Mouse (Mus musculus): ENCODE data around the gene Aox3. TPM values are rescaled to one million over a fixed set of nuclear protein-coding genes. Genes with fewer than 3 reads are reported as not detected.

Gene Aox3
- polyA plus RNA-seq, 2 experiments = 0.12 to 0.53 TPM

GRCm38 (mm10) chr1:58152247-58152646, 39.3 kb downstream of the Aox3 start:
- ATAC-seq (ENCODE audit: low FRiP score, low read depth) (no peak), DNase-seq (ENCODE audit: low spot score) (no peak)
- no peaks in the 10 kb centered on the region for H3K4me1 ChIP-seq (ENCODE audit: control insufficient read depth, insufficient read depth, low read length)
- no peak overlapping the region for H3K9ac ChIP-seq (ENCODE audit: low read depth, low read length, severe bottlenecking)
- H3K9me3 ChIP-seq (ENCODE audit: control insufficient read depth, low read length) = no peaks in the 10 kb centered on the region
- no peak overlapping the region for H3K4me3 ChIP-seq (replicated peaks; ENCODE audit: low read length)
- H3K4me2 ChIP-seq (replicated peaks; ENCODE audit: low read depth, low read length, severe bottlenecking) = no peak overlapping the region
- no peak for TF ChIP-seq POLR2A (IDR thresholded peaks at IDR 0.05; ENCODE audit: borderline replicate concordance, extremely low read depth, insufficient read depth, insufficient read length)
- no peak overlapping the region for H3K27ac ChIP-seq (replicated peaks; ENCODE audit: low read depth, low read length)
- no peaks in the 10 kb centered on the region for H3K27me3 ChIP-seq (ENCODE audit: control insufficient read depth, insufficient read depth, low read length)
- 82% methylated on average over 8 of the region's 8 CpGs for WGBS
- H3K36me3 ChIP-seq (ENCODE audit: control insufficient read depth, insufficient read depth, low read length) = no peaks in the 10 kb centered on the region

DNA sequence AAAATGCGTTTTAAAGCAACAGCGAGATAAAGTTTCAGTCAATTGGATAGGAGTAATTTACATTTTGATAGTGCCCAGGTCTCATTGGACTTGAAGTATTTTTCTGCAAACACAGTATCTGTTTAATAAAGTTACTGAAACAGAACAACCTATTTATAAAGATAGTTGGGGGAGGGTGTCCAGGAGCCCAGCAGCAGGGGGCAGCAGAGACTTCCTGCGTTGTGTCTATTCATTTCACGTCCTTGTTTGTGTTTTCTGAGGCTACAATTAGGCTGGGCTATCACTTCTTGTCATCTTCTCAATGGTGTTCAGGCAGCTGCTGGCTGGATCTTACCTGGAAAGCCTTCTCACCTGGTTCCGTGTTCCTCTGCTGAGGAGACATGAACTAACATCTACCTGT, 43.8 kb downstream of the Aox3 start:
- ATAC-seq (ENCODE audit: low FRiP score, low read depth) (no peak), DNase-seq (ENCODE audit: low spot score) (peak; percentile 69)
- H3K4me2 ChIP-seq (replicated peaks; ENCODE audit: low read depth, low read length, severe bottlenecking) = no peak overlapping the region
- no peak overlapping the region for H3K4me3 ChIP-seq (replicated peaks; ENCODE audit: low read length)
- H3K27me3 ChIP-seq (ENCODE audit: control insufficient read depth, insufficient read depth, low read length) = no peaks in the 10 kb centered on the region
- no peak for TF ChIP-seq POLR2A (IDR thresholded peaks at IDR 0.05; ENCODE audit: borderline replicate concordance, extremely low read depth, insufficient read depth, insufficient read length)
- no peaks in the 10 kb centered on the region for H3K4me1 ChIP-seq (ENCODE audit: control insufficient read depth, insufficient read depth, low read length)
- H3K9me3 ChIP-seq (ENCODE audit: control insufficient read depth, low read length) = no peaks in the 10 kb centered on the region
- H3K36me3 ChIP-seq (ENCODE audit: control insufficient read depth, insufficient read depth, low read length) = no peaks in the 10 kb centered on the region
- H3K9ac ChIP-seq (ENCODE audit: low read depth, low read length, severe bottlenecking) = no peak overlapping the region
- WGBS = 51% methylated on average over 5 of the region's 5 CpGs
- H3K27ac ChIP-seq (replicated peaks; ENCODE audit: low read depth, low read length) = no peak overlapping the region

DNA sequence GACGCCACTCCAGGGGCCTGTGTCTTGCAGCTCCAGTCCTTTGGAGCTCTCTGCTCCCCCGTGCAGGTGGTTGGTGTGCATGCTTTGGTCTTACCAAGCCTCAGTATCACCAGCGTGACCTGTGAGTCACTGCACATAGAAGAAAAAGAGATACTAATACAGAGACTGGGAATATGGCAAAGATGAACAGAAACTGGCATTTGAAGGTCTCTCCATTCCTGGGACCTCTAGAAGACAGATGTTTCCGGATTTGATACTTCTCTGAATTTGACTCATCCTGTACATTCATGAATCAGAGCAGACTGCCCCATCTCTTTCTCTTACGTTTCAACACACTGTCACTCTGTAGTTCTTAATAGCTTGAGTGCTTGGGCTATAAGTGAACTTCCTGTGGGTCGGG, 57.0 kb downstream of the Aox3 start:
- H3K9ac ChIP-seq (ENCODE audit: low read depth, low read length, severe bottlenecking) = no peak overlapping the region
- 71% methylated on average over 6 of the region's 6 CpGs for WGBS
- no peak overlapping the region for H3K4me2 ChIP-seq (replicated peaks; ENCODE audit: low read depth, low read length, severe bottlenecking)
- H3K36me3 ChIP-seq (ENCODE audit: control insufficient read depth, insufficient read depth, low read length) = no peaks in the 10 kb centered on the region
- TF ChIP-seq POLR2A (IDR thresholded peaks at IDR 0.05; ENCODE audit: borderline replicate concordance, extremely low read depth, insufficient read depth, insufficient read length) = no peak
- no peaks in the 10 kb centered on the region for H3K4me1 ChIP-seq (ENCODE audit: control insufficient read depth, insufficient read depth, low read length)
- H3K27me3 ChIP-seq (ENCODE audit: control insufficient read depth, insufficient read depth, low read length) = no peaks in the 10 kb centered on the region
- ATAC-seq (ENCODE audit: low FRiP score, low read depth) = no peak
- no peak overlapping the region for H3K4me3 ChIP-seq (replicated peaks; ENCODE audit: low read length)
- no peak overlapping the region for H3K27ac ChIP-seq (replicated peaks; ENCODE audit: low read depth, low read length)
- no peak for DNase-seq (ENCODE audit: low spot score)
- no peaks in the 10 kb centered on the region for H3K9me3 ChIP-seq (ENCODE audit: control insufficient read depth, low read length)

GRCm38 (mm10) chr1:58188514-58189175, 75.7 kb downstream of the Aox3 start:
- no peak overlapping the region for H3K4me3 ChIP-seq (replicated peaks; ENCODE audit: low read length)
- no peaks in the 10 kb centered on the region for H3K36me3 ChIP-seq (ENCODE audit: control insufficient read depth, insufficient read depth, low read length)
- DNase-seq (ENCODE audit: low spot score) = no peak
- WGBS = 66% methylated on average over 5 of the region's 5 CpGs
- H3K4me2 ChIP-seq (replicated peaks; ENCODE audit: low read depth, low read length, severe bottlenecking) = no peak overlapping the region
- no peak overlapping the region for H3K9ac ChIP-seq (ENCODE audit: low read depth, low read length, severe bottlenecking)
- no peak for TF ChIP-seq POLR2A (IDR thresholded peaks at IDR 0.05; ENCODE audit: borderline replicate concordance, extremely low read depth, insufficient read depth, insufficient read length)
- no peaks in the 10 kb centered on the region for H3K9me3 ChIP-seq (ENCODE audit: control insufficient read depth, low read length)
- no peak overlapping the region for H3K27ac ChIP-seq (replicated peaks; ENCODE audit: low read depth, low read length)
- H3K4me1 ChIP-seq (ENCODE audit: control insufficient read depth, insufficient read depth, low read length) = no peaks in the 10 kb centered on the region
- ATAC-seq (ENCODE audit: low FRiP score, low read depth) = no peak
- no peaks in the 10 kb centered on the region for H3K27me3 ChIP-seq (ENCODE audit: control insufficient read depth, insufficient read depth, low read length)

DNA sequence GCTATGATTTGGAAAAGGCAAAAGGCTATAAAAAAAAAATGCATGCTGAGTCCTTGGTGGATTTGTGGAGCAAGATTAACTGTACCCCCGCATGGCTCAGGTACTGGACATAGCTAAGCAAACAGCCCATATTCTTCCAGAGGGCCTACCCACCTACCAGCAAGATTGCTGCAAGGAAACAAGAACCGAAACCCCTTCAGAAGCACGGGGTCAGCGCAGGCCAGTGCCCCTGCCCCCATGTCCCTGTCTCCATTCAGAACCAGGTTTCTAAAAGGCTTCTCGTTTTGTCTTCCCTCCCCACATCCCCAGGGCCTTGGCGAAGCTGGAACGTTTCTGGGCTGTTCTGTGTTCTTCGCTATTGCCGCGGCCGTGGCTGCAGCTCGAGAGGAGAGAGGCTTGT, 81.4 kb downstream of the Aox3 start:
- Histone ChIP-seq H3K4me1 (ENCODE audit: control insufficient read depth, insufficient read depth, low read length) (peaks cover 3% of the 10 kb centered on the region; the same call in 1 of the 2 replicates), H3K9me3 (ENCODE audit: control insufficient read depth, low read length) (no peaks in the 10 kb centered on the region), H3K9ac (ENCODE audit: low read depth, low read length, severe bottlenecking) (no peak overlapping the region), H3K4me3 (replicated peaks; ENCODE audit: low read length) (no peak overlapping the region), H3K36me3 (ENCODE audit: control insufficient read depth, insufficient read depth, low read length) (no peaks in the 10 kb centered on the region), H3K27me3 (ENCODE audit: control insufficient read depth, insufficient read depth, low read length) (no peaks in the 10 kb centered on the region), H3K27ac (replicated peaks; ENCODE audit: low read depth, low read length) (no peak overlapping the region), H3K4me2 (replicated peaks; ENCODE audit: low read depth, low read length, severe bottlenecking) (no peak overlapping the region)
- WGBS = 81% methylated on average over 12 of the region's 12 CpGs
- DNase-seq (ENCODE audit: low spot score) (no peak), ATAC-seq (ENCODE audit: low FRiP score, low read depth) (no peak)
- no peak for TF ChIP-seq POLR2A (IDR thresholded peaks at IDR 0.05; ENCODE audit: borderline replicate concordance, extremely low read depth, insufficient read depth, insufficient read length)

Measured in limb, embryonic 14.5 days (tissue).